Comparison of ENCODE assay signal across 11 mouse cellular contexts in the genomic region with DNA sequence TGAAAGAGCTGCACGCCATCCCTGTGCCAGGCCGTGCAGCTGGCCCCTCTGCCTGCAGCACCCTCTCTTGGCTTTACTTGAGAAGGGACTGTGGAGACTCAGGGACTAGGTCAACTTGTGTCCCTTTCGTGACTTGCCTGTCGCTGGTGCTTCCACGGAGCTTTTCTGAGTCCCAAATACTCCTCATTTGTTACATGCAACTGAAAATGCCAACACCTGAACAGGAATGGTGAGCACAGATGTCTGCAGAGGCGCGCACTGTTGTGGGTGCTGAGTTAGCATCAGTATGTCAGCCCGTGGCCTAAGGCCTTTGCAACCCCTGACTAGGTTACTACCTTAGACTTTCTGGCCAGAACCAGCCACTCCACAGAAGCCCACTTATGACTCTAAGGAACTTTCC. TPM values are rescaled to one million over a fixed set of nuclear protein-coding genes. Genes with fewer than 3 reads are reported as not detected.
A peak's percentile ranks its signal among the peaks of the same experiment; 100 is the strongest.
DNase-seq lines count a peak whose midpoint lies in the region; ATAC-seq and TF ChIP-seq lines count a peak whose summit lies in the region.
"Had no signal": no experiment of that assay in that cellular context is flagged by ENCODE, and none has a peak within 500 bp of the region (broad histone marks: within the 10 kb centered on the region; RNA-seq: fewer than 3 reads in every experiment).

No protein-coding gene starts in this region.

- 0 out of 2 replicates have a peak, but pooled peaks have one; percentile 1 for ATAC-seq in hindbrain, embryonic 16.5 days

- no peak for TF ChIP-seq POLR2A in kidney, adult 2 months (IDR thresholded peaks at IDR 0.05; ENCODE audit: low read depth, low read length)
- TF ChIP-seq POLR2A in cortical plate, adult 2 months (IDR thresholded peaks at IDR 0.05; ENCODE audit: extremely low read depth, insufficient read depth, low read length): no peak

- peak overlapping the region; percentile 54; the same call in 1 of the 2 replicates for H3K9ac ChIP-seq in hindbrain, embryonic 16.5 days (ENCODE audit: low read depth, low read length)
- H3K9ac ChIP-seq: liver, embryonic 13.5 days had no signal

- H3K36me3 ChIP-seq in kidney, adult 2 months (ENCODE audit: control insufficient read depth, insufficient read depth, low read length): no peaks in the 10 kb centered on the region
- H3K36me3 ChIP-seq in hindbrain, embryonic 16.5 days (ENCODE audit: control insufficient read depth, insufficient read depth, low read length): no peaks in the 10 kb centered on the region
- H3K36me3 ChIP-seq: liver, embryonic 13.5 days had no signal

- TF ChIP-seq CTCF in kidney, adult 2 months (conservative IDR thresholded peaks at IDR 0.05; ENCODE audit: insufficient read depth, insufficient read length, low read depth, low read length): no peak
- no peak for TF ChIP-seq CTCF in cortical plate, adult 2 months (IDR thresholded peaks at IDR 0.05; ENCODE audit: extremely low read depth, insufficient read depth, low read length)

- peak; percentile 17 to 38 for DNase-seq in cerebellum, postnatal 36 days
- DNase-seq in cerebellum, adult 9-11 months: no peak
- no peak for DNase-seq in kidney, adult 2 months
- no peak for DNase-seq in kidney, adult 18-20 months
- no peak for DNase-seq in adipocyte (ENCODE audit: low spot score)
- DNase-seq in adrenal gland, postnatal 14 days: no peak
- DNase-seq: liver, embryonic 13.5 days; right cerebral cortex, postnatal 4 days had no signal

- H3K4me2 ChIP-seq in hindbrain, embryonic 16.5 days (ENCODE audit: low read length): no peak overlapping the region
- H3K4me2 ChIP-seq: liver, embryonic 13.5 days had no signal

- H3K4me3 ChIP-seq in kidney, adult 2 months (ENCODE audit: insufficient read depth, low read depth, low read length): no peak overlapping the region
- H3K4me3 ChIP-seq in cortical plate, adult 2 months (ENCODE audit: insufficient read depth, low read length): no peak overlapping the region
- no peak overlapping the region for H3K4me3 ChIP-seq in hindbrain, embryonic 16.5 days (ENCODE audit: low read length)
- H3K4me3 ChIP-seq: liver, embryonic 13.5 days; myocyte had no signal

- peak overlapping the region; percentile 57; the same call in 1 of the 2 replicates for H3K27ac ChIP-seq in kidney, adult 2 months (ENCODE audit: insufficient read depth, low read depth, low read length)
- peak overlapping the region; percentile 96 for H3K27ac ChIP-seq in cortical plate, adult 2 months (ENCODE audit: insufficient read depth, low read length)
- H3K27ac ChIP-seq in hindbrain, embryonic 16.5 days (ENCODE audit: low read depth, low read length): peak overlapping the region; percentile 81
- H3K27ac ChIP-seq: liver, embryonic 13.5 days had no signal

- no peaks in the 10 kb centered on the region for H3K9me3 ChIP-seq in hindbrain, embryonic 16.5 days (ENCODE audit: control insufficient read depth, low read length)
- H3K9me3 ChIP-seq: liver, embryonic 13.5 days had no signal

- peaks cover 23% of the 10 kb centered on the region for H3K4me1 ChIP-seq in kidney, adult 2 months (ENCODE audit: control insufficient read depth, insufficient read depth, low read length)
- H3K4me1 ChIP-seq in cortical plate, adult 2 months (ENCODE audit: control insufficient read depth, insufficient read depth, low read length): peaks cover 18% of the 10 kb centered on the region
- peaks cover 23% of the 10 kb centered on the region for H3K4me1 ChIP-seq in hindbrain, embryonic 16.5 days (ENCODE audit: control insufficient read depth, insufficient read depth, low read depth, low read length)

- WGBS in kidney, adult 2 months: 80% methylated on average over 8 of the region's 8 CpGs
- WGBS in hindbrain, embryonic 16.5 days: 89% methylated on average over 8 of the region's 8 CpGs

- no peaks in the 10 kb centered on the region for H3K27me3 ChIP-seq in kidney, adult 2 months (replicated peaks; ENCODE audit: control insufficient read depth, insufficient read depth, low read length)
- no peaks in the 10 kb centered on the region for H3K27me3 ChIP-seq in hindbrain, embryonic 16.5 days (replicated peaks; ENCODE audit: control insufficient read depth, insufficient read depth, low read length)
- H3K27me3 ChIP-seq: liver, embryonic 13.5 days had no signal

RNA-seq across cellular contexts. Expression of a gene that starts 35.2 kb away (rescaled TPM):
- 21.3 and 25.8 TPM in 2 replicates for polyA plus RNA-seq in kidney, adult 2 months (2012; rRNA removed)
- polyA plus RNA-seq in cortical plate, adult 2 months (2012; rRNA removed): 19.7 and 21.0 TPM in 2 replicates
- polyA plus RNA-seq in hindbrain, embryonic 16.5 days (2015; fragmentation: Nextera tagmentation; extraction: Ambion mirVana): 81.2 and 110 TPM in 2 replicates
- total RNA-seq in adrenal gland, postnatal 14 days (2021): 120 and 144 TPM in 2 replicates

RNA-seq across cellular contexts. Expression of a gene that starts 49.1 kb away (rescaled TPM):
- polyA plus RNA-seq in kidney, adult 2 months (2012; rRNA removed): 1.5 and 1.8 TPM in 2 replicates
- polyA plus RNA-seq in cortical plate, adult 2 months (2012; rRNA removed): 0.44 and 0.54 TPM in 2 replicates
- polyA plus RNA-seq in hindbrain, embryonic 16.5 days (2015; fragmentation: Nextera tagmentation; extraction: Ambion mirVana): 0.19 TPM in 1 of 2 replicates, not detected in the other
- 0.34 and 0.41 TPM in 2 replicates for total RNA-seq in adrenal gland, postnatal 14 days (2021)
- polyA plus RNA-seq: liver, embryonic 13.5 days had no signal

RNA-seq across cellular contexts. Expression of a gene that starts 56.3 kb away (rescaled TPM):
- 23.3 and 25.9 TPM in 2 replicates for polyA plus RNA-seq in kidney, adult 2 months (2012; rRNA removed)
- polyA plus RNA-seq in cortical plate, adult 2 months (2012; rRNA removed): 37.7 and 40.7 TPM in 2 replicates
- 45.3 and 48.1 TPM in 2 replicates for polyA plus RNA-seq in hindbrain, embryonic 16.5 days (2015; fragmentation: Nextera tagmentation; extraction: Ambion mirVana)
- total RNA-seq in adrenal gland, postnatal 14 days (2021): 253 and 277 TPM in 2 replicates

Comparison
In these comparisons a context has a peak if more than half of its experiments do, and no peak if none do; other contexts are left out.
1. DNase-seq: peak in cerebellum, postnatal 36 days (2 of 2); none in cerebellum, adult 9-11 months (single experiment), kidney, adult 2 months (single experiment), kidney, adult 18-20 months (single experiment), adipocyte (single experiment) and adrenal gland, postnatal 14 days (single experiment).
2. Peak in every context shown above with its lines, with median percentiles within 50 percentile points of each other: H3K27ac ChIP-seq.